Mouse (Mus musculus): Measurements from ENCODE around the gene Sec11a. TPM values are rescaled to one million over a fixed set of nuclear protein-coding genes. Genes with fewer than 3 reads are reported as not detected.
A peak's percentile ranks its signal among the peaks of the same experiment; 100 is the strongest.
"Not testable (repeated sequence)": the region's sequence is repeated elsewhere in the genome, so short reads cannot be mapped to it uniquely, and the experiment has no call there.

Sec11a gene
- total RNA-seq, 2 experiments from 2014 or later: 71.6 to 77.3 TPM

DNA sequence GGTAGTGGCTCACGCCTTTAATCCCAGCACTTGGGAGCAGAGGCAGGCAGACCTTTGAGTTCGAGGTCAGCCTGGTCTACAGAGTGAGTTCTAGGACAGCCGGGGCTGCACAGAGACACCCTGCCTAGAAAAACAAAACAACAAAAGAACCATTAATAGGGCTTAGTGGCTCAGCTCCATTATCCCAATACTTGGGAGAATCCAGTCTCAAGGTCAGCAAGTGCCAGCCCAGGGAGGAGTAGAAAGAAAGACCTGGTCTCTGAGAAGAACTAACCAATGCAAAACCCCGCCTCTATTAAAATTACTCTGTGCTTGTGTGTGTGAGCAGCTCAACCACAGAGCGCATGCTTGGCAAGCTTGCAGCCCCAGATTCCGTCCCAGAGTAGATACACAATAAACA, 15.2 kb upstream of the Sec11a start:
- no peak for DNase-seq (ENCODE audit: low spot score in 2 of 2)

DNA sequence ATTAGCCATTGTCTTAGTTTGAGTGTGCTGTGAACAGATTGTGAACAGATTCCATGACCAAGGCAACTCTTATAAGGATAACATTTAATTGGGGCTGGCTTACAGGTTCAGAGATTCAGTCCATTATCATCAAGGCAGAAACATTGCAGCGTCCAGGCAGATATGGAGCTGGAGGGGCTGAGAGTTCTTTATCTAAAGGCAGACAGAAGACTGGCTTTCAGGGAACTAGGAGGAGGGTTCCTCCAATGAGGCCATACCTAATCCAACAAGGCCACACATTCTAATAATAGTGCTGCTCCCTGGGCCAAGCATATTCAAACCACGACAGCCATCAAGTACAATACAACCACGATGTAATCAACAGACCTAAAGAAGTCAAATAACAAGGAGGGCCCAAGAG, 11.4 kb upstream of the Sec11a start:
- DNase-seq (ENCODE audit: low spot score in 2 of 2): no peak

DNA sequence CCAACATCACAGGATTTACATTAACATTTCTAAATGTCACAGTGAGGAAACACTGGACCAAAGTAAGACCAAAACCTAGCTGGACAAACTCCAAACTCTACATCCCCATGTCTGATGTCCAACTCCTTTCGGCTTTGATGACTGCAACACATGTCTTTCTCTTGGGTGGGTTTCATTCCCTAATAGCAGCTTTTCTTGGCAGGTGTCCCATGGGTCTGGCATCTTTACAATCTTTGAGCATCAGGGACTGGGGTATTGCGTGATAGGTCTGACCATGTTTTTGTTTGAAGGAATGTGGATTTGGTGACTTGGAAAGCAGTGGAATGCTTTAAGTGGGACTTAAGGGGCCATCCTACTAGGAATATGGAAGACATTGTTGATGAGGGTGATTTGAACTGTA, 9.3 kb upstream of the Sec11a start:
- no peak for DNase-seq (ENCODE audit: low spot score in 2 of 2)

DNA sequence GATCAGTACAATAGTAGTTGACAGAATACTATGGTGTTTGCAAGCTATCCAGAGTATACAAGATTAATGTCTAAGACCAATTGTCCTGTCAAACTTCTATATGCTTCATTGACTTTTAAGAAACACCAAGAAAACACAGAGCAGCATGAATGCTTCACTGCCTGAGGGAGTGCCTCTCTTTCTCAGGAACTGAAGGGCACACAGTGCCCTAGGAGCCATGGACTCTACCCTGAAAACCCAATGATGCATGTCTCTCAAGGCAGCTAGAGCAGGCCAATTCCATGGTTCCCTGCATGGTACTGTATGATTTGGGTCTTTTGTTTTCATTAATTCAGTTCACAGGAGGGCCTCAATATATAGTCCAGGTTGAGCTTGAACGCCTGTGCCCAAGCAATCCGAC, 6.7 kb upstream of the Sec11a start:
- DNase-seq (ENCODE audit: low spot score in 2 of 2): no peak

DNA sequence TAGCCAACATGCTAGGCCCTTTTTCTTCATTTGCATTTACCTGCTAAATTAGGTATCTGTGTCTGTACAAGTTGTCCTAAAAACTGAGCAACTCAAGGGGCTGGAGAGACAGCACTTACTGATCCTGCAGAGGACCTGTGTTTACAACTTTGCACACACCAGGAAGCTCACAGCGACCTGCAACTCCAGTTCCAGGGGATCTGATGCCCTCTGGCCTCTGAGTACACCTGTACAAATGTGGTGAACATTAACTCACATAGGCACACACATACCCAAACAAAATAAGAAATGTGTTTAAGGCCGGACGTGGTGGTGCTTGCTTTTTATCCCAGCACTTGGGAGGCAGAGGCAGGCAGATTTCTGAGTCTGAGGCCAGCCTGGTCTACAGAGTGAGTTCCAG, 4.6 kb upstream of the Sec11a start:
- DNase-seq (ENCODE audit: low spot score in 2 of 2): no peak

DNA sequence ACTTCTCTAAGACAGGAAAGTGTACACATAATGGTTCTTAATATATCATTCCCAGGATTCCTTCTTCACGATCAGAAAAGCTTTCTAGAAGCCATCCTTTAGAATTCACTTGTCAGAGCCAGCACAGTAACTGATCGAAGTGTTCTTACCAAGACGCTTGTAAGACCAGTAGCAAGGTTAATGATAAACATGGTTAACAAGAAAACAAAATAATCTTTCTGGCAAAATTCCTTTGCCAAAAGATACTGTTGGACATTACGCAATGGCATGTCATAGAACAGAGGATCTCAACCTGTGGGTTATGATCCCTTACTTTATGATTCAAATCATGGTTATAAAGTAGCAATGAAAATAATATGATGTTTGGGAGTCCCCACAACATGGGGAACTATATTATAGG, 3.9 kb upstream of the Sec11a start:
- no peak for DNase-seq (ENCODE audit: low spot score in 2 of 2)

DNA sequence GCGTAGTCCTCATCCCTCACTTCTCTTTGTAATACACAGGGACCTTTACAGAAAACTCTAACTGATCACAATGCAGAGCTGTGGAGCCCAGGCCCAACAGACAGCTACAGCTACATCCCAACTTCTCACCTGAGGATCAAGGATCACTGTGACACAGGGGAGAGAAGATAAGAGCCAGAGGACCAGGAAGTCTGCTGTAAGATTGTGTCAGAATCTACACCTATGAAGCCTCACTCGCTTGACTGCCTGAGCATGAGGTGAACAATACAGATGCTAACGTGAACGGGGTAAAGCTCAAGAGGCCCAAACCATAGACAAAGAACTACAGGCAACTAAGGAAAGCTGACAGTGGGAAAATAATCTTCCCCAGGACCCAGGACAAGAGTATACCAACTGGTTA, 7.8 kb downstream of the Sec11a start:
- no peak for DNase-seq (ENCODE audit: low spot score in 2 of 2)

DNA sequence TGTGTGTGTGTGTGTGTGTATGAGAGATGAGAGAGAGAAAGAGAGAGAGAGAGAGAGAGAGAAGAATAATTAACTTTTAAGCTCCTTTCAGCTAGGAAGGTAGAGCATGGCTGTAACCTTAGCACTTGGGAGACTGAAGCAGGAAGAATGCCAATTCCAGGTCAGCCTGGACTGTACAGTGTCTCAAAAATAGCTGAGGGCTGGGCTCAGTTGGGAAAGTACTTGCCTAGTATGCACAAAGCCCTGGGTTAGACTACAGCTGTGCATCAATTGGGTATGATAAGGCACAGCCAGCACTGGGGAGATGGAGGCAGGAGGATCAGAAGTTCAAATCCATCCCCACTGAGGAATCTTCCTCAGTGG, 10.3 kb downstream of the Sec11a start:
- not testable (repeated sequence) for DNase-seq (ENCODE audit: low spot score in 2 of 2)

DNA sequence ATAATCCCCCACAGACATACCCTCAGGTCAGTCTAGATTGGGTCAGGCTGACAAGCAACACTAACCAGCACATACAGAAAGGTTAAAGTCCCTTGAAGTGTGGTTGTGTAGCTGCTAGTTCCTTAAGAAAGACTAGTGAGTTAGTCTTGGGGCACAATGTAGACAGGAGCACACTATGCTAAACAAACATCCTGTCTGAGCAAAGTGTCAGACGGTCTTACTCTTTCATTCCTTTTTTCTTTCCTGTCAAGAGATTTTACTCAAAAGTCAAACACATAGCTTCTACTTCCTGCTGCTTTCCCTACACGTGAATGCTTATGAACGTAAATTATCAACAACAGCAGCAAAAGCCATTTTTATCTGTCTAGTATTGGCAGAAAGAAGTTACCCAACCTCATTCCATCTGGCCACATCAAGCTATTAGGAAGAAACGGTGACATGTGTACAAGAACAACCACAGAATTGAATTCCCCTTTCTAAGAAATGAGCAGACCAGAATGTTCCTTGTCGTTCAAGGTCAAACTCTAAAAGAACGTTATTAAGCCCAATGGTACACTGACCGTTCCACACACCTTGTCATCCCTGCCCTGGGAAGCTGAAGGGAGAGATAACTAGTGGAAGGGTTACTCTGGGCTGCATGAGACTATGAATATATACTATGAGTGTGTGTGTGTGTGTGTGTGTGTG, 10.8 kb downstream of the Sec11a start:
- DNase-seq (ENCODE audit: low spot score in 2 of 2): not testable (repeated sequence)

DNA sequence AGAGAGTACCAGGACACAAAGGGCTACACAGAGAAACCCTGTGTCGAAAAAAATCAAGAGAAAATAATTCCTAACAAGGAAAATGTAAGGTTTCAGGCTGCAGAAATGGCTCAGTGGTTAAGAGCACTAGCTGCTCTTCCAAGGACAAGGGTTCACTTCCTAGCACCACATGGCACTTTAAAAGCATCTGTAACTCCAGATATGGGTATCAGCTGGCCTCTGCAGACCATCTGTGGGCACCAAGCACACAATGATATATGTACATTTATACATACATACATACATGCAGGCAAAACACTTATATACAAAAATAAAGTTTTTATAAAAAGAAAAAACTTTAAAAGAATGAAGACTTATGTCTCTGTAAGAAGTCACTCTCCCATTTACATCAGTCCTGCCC, 11.7 kb downstream of the Sec11a start:
- DNase-seq (ENCODE audit: low spot score in 2 of 2): no peak

DNA sequence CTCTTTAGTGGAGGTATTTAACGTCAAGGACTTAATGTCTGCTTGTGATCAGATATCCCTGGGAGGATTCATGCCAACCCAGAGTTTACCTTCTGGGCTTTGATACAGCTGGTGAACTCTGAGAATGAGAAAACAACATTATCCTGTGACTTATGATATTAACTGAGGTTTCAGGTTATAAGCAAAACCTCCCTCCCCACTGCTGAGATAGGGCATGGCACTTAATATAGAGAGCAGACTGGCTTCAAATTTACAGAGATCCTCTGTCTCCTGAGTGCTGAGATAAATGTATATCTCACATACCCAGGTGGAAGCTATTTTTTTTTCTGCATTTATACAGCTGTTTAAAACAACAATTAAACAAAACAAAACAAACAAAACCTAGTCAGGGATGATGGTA, 14.8 kb downstream of the Sec11a start:
- DNase-seq (ENCODE audit: low spot score in 2 of 2): no peak

DNA sequence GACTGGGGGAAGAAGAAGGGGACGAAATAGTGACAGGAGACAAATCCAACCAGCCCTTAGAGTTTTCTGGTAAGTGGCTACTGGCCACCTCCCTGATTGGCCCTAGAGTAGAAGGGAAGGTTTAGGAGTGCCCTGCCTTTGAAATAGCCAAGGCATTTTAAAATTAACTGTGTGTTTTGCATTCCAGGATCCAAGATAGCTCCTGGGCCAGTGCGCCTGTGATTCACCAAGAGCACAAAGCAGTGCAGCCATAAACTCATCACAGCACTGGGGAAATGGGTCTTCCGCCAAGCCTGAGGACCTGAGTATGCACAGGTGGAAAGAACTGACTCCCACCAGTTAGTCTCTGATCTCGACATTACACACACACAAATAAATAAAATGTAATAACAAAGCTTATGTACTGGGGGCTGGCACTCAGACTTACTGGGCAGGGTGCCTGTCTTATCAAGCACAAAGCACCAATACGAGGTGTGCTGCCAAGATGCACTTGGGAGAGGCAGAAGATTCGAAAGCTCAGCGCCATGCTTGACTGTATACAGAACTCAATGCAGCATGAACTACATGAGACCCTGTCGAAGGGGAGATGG, 15.9 kb downstream of the Sec11a start:
- no peak for DNase-seq (ENCODE audit: low spot score in 2 of 2)

DNA sequence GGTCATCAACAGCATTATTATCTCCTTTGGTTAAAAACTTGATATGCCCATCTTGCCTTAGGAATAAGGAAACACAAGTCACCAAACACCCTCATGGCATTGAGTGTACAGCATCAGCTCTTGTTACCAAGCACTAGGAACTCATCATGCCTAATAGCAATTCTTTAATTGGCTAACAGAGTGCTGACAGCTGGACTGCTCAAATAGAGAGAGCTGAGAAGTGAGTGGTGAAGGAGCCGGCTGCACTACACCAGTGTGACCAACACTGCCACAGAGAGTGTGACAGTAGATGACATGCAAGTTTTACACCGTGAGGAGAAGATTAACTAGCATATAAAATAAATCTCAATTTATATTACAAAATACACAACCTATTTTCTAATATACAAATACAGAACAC, 24.4 kb downstream of the Sec11a start:
- DNase-seq (ENCODE audit: low spot score in 2 of 2): no peak

DNA sequence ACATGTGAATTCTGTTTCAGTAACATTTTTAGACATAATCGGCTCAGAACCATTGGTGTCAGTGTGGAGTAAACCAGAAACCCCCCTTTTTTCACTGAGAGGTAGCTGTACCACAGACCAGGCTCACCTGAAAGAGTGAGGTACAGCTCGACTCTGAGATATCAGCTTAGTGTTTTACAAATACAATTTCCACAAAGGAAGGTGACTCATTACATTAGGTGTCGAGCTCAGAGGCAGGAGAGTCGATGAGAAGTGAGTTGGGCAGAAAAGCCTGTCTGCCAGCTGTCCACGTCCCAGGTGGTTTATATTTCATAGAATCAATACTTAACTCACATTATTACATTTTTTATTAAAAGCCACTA, 28.0 kb downstream of the Sec11a start:
- DNase-seq (ENCODE audit: low spot score in 2 of 2): no peak

DNA sequence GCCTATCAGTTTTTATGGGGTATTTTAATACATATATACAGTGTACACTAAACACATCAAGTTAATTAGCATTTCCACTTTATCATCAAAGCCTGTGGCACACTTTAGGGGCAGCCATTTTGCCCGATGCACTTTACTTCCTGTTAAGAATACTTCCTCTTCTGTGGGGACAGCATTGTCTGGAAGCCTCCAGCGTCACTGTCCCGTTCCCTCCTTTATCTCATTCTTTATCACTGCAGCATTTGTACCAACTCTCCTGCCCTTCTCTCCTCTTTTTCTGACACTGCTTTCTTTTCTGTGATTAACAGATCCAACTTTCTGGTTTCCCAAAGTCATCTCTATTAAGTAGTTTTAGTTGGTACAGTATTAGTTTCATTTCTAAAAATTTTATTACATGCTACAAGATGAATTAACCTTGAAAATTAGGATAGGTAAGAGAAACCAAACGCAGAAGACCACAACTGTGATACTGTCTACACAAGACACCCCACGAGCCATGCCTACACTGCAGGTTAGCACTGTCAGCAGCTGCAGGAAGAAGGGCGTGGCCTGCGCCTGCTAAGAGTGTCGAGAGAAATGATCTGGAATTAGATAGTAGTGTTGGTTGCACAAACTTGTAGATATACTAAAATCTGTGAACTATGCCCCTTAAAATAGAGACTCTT, 28.5 kb downstream of the Sec11a start:
- no peak for DNase-seq (ENCODE audit: low spot score in 2 of 2)

DNA sequence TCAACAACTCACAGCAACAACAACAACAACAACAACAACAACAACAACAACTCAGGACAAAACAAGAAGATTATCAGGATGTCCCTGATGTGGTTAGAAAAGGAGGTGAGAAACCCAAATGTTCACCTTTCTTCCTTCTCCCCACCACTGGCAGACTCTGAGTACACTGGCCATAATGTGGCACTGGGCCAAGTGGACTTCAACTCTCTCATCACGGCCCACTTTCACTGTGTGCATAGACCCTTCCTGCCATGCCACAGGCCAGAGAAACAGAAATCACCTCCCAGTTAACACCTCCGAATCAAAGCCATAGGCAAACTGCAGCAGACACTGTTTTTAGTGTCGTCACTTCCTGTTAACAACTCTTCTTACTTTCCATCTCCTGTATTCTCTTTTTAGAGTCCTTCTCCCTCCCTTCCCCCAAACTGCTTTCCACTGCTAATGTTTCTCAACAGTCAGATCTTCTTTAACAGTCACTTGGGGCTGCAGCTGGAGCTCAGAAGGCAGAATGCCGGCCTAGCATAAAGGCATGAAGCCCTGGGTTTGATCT, 29.6 kb downstream of the Sec11a start:
- no peak for DNase-seq (ENCODE audit: low spot score in 2 of 2)

DNA sequence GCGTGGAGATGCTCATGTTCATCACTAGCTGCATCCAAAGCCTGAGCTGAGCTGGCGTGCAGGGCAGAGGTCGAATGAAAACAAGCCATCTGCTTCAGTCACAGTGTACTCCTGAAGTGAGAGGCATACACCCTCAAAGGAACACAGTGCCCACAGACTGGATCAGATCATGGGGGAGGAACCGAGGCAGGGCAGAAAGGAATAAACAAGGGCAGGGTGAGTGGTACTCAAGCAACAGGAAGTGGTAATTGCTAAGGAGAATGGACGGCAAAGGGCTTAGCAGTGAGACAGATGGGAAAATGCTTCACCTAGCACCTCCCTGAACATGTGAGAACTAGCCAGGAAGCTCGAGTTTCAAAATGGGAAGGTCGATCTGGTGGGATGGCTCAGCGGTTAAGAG, 35.1 kb downstream of the Sec11a start:
- no peak for DNase-seq (ENCODE audit: low spot score in 2 of 2)

DNA sequence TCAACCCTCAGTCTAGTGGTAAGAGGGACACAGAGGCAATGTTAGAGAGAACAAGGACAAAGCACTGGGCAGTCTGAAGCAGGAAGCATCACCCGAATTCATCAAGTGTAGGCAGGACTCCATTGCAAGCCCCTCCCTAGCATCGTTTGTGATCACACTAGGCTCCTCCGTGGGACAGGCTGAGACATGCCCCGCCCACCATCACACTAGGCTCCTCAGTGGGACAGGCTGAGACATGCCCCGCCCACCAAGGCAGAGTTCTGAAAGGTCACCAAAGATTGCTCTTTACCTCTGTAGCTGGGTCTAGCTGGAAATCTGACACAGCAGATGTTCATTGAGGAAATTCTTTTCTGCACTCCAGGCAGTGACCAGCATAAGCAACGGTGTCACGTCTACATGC, 36.5 kb downstream of the Sec11a start:
- no peak for DNase-seq (ENCODE audit: low spot score in 2 of 2)

DNA sequence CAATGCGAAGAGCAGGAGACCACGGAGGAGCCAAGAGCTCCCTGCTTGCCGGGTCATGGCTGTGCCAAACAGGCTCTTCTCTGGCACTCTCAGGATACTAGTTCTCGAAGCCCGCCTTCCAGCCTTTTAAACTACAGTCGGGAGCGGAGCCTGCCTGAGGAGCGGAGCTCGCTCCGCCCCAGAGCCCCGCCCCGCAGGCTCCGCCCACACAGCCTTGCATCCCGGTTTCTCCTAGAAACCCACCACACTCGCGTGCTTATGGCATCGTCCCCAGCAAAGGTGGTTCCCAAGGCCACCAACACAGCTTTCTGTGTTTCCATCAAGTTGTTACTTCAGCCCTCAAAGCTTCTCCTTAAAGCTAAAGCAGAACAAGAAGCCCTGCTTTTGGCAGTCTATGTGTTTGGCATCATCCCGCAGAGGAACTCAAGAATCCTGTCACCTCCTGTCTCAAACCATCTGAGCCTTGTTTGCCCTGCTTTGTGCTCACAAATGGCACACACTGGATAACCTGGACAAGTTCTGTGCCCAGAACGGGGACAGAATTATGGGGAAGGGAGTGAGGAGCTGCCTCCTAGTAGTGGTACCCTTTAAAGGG, 42.6 kb downstream of the Sec11a start, which contains the start of gene Nmb:
Nmb (minus strand) TSS at position 156 of the 595 bp plus-strand sequence.
- peak; percentile 48 to 76 for DNase-seq (ENCODE audit: low spot score in 2 of 2)

DNA sequence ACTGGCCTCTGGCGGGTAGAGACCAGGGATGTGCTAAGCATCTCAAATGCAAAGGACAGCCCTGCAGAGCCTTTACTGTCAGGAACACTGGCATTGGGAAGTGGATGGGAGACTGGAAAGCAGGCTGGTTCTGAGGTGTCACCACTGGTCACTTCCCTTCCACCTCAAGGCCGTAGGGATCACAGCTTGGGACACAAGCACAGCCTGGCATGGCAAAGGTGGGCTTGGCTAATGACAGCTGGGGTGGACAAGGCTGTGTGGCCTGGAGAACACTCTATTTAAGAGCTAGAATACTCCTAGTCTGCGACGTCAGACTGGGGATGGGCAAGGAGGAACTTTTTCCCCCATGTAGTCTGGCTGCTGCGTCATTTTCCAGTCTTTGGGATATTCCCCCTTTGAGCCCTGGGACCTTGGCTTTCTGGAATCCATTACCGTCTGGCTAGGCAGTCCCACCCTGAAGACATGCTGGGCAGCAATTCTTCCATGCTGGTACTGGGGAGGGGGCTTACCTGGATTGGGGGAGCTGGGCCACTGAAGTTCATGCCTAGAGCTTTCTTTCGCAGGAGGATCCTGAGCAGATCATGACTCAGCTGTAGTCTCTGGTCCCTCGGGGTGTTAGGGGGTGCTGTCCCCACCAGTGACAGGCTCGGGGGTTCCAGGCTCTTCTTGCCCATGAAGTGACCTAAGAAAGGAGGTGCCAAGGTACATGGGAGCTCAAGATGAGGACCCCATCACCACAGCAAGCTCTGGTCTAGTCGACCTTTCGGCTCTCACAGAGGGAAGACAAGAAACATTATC, 43.8 kb downstream of the Sec11a start:
- DNase-seq (ENCODE audit: low spot score in 2 of 2): no peak

DNA sequence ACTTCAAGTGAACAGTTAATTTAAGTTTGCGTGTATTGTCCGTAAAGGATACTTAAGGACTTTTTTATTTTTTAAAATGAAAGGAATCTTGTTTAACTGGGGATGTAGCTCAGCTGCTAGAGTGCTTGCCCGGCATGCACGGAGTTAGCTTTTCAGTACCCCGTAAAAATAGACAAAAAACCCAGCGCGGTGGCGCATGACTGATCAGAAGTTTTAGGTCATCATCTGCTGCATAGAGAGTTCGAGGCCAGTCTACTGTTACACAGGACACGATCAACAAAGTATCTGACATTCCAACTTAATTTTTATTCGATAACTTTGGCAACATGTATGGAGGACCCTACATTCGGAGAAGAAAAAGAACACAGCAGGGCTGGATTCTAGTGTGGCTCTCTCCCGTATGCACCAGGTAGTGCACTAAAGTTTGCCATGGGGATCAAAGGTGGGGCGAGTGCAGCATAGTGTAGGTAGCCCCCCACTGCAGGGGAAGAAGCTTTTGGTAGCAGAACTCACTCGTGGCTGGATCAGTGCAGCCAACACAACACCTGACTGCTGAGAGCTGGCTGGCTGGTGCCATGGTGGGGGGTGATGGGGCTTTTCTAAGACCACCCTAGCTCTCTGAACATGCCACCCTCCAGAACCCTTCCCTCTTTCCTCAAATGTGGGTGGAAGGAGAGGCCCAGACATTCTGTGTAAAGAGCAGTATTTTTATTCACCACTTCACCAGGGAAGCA, 45.9 kb downstream of the Sec11a start:
- no peak for DNase-seq (ENCODE audit: low spot score in 2 of 2)
